Mouse (Mus musculus) intestine, embryonic 16.5 days (tissue): ENCODE results near the gene Mybpc2. TPM values are rescaled to one million over a fixed set of nuclear protein-coding genes. Genes with fewer than 3 reads are reported as not detected.
A peak's percentile ranks its signal among the peaks of the same experiment; 100 is the strongest.

Source experiments
- ATAC-seq: fragments of 200-750 bp; cut with Nextera tagmentation; 2 replicates; pipeline ENCODE4 v1.8.0; 2017; ENCODE audit warnings: moderate TSS enrichment, moderate library complexity
- H3K27ac ChIP-seq: fragments of 300-500 bp; sonication (generic); 2 replicates; pipeline ENCODE4 v1.5.1; 2014; ENCODE audit warnings: mild to moderate bottlenecking, low read length
- H3K27me3 ChIP-seq: fragments of 300-500 bp; sonication (generic); replicated peaks from 2 replicates; pipeline ENCODE4 v1.6.1; 2014; ENCODE audit warnings: low read length, control low read depth, mixed read lengths; ENCODE audit not compliant: control insufficient read depth, insufficient read depth
- H3K36me3 ChIP-seq: fragments of 300-500 bp; sonication (generic); 2 replicates; pipeline ENCODE4 v1.6.1; 2014; ENCODE audit warnings: low read length, control low read depth; ENCODE audit not compliant: control insufficient read depth, insufficient read depth
- H3K4me1 ChIP-seq: fragments of 300-500 bp; sonication (generic); 2 replicates; pipeline ENCODE4 v1.6.1; 2014; ENCODE audit warnings: low read length, control low read depth, mixed read lengths; ENCODE audit not compliant: control insufficient read depth, insufficient read depth
- H3K4me2 ChIP-seq: fragments of 300-500 bp; sonication (generic); 2 replicates; pipeline ENCODE4 v1.6.1; 2014; ENCODE audit warnings: low read depth, low read length, control low read depth
- H3K4me3 ChIP-seq: fragments of 300-500 bp; sonication (generic); 2 replicates; pipeline ENCODE4 v1.5.1; 2014; ENCODE audit warnings: mild to moderate bottlenecking, low read length
- H3K9ac ChIP-seq: fragments of 300-500 bp; sonication (generic); 2 replicates; pipeline ENCODE4 v1.6.1; 2014; ENCODE audit warnings: low read depth, low read length
- H3K9me3 ChIP-seq: fragments of 300-500 bp; sonication (generic); 2 replicates; pipeline ENCODE4 v1.6.1; 2016; ENCODE audit warnings: low read length, control low read depth; ENCODE audit not compliant: control insufficient read depth
- WGBS: fragments of 180-500 bp; shearing (Covaris S2); extraction: QIAGEN DNeasy Blood & Tissue Kit; methylation state at CpG from one replicate; pipeline ENCODE4 v1.1.7; 2014; 5-methylcytosine and 5-hydroxymethylcytosine counted together
- polyA plus RNA-seq: library from polyadenylated mRNA; unstranded; fragments of >200 nt; fragmentation: Nextera tagmentation; extraction: Ambion mirVana; gene quantifications from 2 replicates; pipeline ENCODE4 v1.2.1, GENCODE M21; 2015

Gene Mybpc2
- polyA plus RNA-seq, 1 experiment from 2014 or later: 0.45 TPM

GRCm38 (mm10) chr7:44531207-44531606, 6.8 kb upstream of the Mybpc2 start:
- Histone ChIP-seq H3K4me3 (no peak overlapping the region), H3K9ac (no peak overlapping the region), H3K27ac (no peak overlapping the region), H3K27me3 (peaks cover 4% of the 10 kb centered on the region; the same call in 1 of the 2 replicates), H3K9me3 (no peaks in the 10 kb centered on the region), H3K36me3 (no peaks in the 10 kb centered on the region), H3K4me2 (no peak overlapping the region), H3K4me1 (peaks cover 11% of the 10 kb centered on the region)
- WGBS: 51% methylated on average over 4 of the region's 5 CpGs
- no peak for ATAC-seq

DNA sequence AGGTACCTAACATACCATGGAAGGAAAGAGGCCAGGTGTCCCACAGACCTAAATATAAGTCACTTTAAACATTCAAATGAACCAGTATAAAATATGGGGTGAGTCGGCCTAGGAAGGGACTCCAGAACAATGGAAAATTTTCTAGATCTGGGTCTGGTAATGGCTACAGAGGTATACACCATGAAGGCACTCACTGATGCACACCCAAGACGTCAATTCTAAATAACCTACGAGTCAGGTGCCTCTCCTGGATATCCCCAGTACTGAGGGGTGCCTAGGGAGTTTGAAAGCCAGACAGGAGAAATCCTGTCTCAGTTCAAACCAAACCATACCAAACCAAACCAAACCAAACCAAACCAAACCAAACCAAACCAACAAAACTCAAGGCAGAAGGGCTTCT, 6.1 kb upstream of the Mybpc2 start:
- Histone ChIP-seq H3K4me3 (no peak overlapping the region), H3K9me3 (no peaks in the 10 kb centered on the region), H3K4me2 (no peak overlapping the region), H3K9ac (no peak overlapping the region), H3K27ac (no peak overlapping the region), H3K4me1 (peaks cover 12% of the 10 kb centered on the region), H3K27me3 (peaks cover 4% of the 10 kb centered on the region; the same call in 1 of the 2 replicates), H3K36me3 (no peaks in the 10 kb centered on the region)
- WGBS: 82% methylated on average over 3 of the region's 3 CpGs
- ATAC-seq: no peak

DNA sequence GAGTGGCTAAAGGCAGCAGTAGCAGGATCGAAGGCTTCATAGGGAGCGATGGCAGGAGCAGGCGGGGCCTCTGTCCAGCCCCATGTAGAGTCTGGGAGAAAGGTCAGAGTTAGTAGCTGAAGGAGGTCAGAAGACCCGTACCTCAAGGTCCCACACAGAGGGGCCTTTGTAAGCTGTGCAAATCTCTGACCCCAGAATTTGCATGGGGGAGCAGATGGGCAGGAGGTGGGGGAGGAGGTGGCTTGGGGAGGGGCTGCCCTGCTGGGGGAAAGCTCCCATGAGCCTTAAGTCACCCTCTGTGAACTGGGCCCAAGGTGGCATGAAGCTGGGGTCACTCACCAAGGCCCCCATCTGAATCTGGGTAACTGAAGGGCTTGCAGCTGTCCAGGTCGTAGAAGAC, 5.1 kb upstream of the Mybpc2 start:
- Histone ChIP-seq H3K4me1 (peaks cover 19% of the 10 kb centered on the region), H3K4me3 (no peak overlapping the region), H3K27me3 (peaks cover 4% of the 10 kb centered on the region; the same call in 1 of the 2 replicates), H3K4me2 (no peak overlapping the region), H3K9me3 (no peaks in the 10 kb centered on the region), H3K27ac (no peak overlapping the region), H3K9ac (no peak overlapping the region), H3K36me3 (no peaks in the 10 kb centered on the region)
- WGBS: 68% methylated on average over 5 of the region's 5 CpGs
- ATAC-seq: no peak

DNA sequence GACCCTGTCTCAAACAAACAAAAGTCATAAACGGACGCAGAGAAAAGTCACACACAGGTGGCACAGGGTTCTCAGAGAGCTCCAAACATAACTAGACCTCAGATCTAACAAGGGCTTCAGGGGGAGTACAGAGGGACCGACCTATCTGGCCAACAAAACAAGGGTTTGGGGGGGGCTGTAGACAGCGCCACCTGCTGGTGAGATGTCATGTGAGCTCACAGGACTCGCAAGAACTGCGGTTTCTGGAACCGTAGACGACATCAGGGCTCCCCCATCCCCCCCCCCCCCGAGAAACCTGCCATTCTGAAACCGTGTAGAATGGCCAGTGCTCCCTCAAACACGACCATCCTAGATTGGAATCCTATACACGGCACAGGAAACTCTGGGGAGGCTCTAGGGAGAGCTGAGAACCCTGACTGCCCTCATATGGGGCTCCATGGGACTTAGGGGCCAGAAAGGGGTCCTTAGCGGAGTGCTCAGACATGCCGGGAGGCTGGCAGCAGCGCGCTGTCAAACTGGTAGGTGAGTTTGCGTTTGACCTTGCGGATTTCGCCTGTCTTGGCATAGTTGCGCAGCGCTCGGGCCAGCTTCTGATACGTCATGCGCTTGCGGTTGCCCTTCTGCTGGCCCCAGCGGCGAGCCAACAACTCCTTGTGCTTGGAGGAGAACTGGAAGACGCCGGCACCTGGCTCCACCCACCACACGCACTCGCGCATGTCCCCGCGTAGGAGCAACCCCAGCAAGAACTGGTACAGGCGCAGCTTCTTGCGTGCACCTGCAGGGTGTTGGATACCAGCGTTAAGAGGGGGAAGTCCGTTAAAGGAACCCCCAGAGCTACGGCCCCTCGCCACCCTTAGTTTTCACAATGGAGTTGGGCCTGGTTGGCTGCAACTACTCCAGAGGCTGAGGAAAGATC, 3.3 kb upstream of the Mybpc2 start:
- 5% methylated on average over 40 of the region's 40 CpGs for WGBS
- ATAC-seq: peak; percentile 70
- H3K27ac ChIP-seq: no peak overlapping the region
- peak overlapping the region; percentile 88 for H3K4me2 ChIP-seq
- H3K36me3 ChIP-seq: no peaks in the 10 kb centered on the region
- peak overlapping the region; percentile 68 for H3K9ac ChIP-seq
- H3K27me3 ChIP-seq: peaks cover 19% of the 10 kb centered on the region; the same call in 1 of the 2 replicates
- no peaks in the 10 kb centered on the region for H3K9me3 ChIP-seq
- peak overlapping the region; percentile 52 for H3K4me3 ChIP-seq
- H3K4me1 ChIP-seq: peaks cover 19% of the 10 kb centered on the region

DNA sequence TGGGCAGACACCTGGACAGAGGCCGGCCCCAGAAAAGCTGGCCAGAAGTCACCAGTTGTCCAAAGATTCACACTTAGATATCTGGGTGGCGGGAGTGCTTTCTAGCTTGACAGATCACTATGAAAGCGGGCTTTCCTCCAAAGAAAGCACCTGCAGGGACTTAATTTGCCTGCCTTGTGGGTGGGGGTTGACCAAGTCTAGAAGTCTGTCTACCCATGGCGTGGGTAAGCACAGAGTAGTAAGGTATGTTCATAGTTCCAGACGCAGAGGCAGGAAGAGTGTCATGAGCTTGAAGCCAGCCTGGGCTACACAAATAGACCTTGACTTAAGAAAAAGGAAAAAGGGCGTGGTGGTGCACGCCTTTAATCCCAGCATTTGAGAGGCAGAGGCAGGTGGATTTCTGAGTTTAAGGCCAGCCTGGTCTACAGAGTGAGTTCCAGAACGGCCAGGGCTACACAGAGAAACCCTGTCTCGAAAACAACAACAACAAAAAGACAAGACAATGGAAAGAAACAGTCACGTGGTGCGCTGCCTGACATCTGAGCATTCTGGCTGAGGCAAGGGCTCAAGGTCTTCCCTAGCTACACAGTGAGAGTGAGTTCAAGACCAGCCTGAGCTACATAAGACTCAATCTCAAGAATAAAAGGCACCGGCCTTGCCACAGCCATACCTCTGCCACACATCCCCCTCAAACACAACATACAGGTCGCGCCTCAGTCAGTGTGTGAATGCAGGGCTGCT, 2.1 kb upstream of the Mybpc2 start:
- Histone ChIP-seq H3K27ac (no peak overlapping the region), H3K4me1 (peaks cover 16% of the 10 kb centered on the region), H3K9ac (no peak overlapping the region), H3K9me3 (no peaks in the 10 kb centered on the region), H3K27me3 (peaks cover 30% of the 10 kb centered on the region), H3K36me3 (no peaks in the 10 kb centered on the region), H3K4me3 (no peak overlapping the region), H3K4me2 (no peak overlapping the region)
- ATAC-seq: no peak
- 89% methylated on average over 14 of the region's 14 CpGs for WGBS

DNA sequence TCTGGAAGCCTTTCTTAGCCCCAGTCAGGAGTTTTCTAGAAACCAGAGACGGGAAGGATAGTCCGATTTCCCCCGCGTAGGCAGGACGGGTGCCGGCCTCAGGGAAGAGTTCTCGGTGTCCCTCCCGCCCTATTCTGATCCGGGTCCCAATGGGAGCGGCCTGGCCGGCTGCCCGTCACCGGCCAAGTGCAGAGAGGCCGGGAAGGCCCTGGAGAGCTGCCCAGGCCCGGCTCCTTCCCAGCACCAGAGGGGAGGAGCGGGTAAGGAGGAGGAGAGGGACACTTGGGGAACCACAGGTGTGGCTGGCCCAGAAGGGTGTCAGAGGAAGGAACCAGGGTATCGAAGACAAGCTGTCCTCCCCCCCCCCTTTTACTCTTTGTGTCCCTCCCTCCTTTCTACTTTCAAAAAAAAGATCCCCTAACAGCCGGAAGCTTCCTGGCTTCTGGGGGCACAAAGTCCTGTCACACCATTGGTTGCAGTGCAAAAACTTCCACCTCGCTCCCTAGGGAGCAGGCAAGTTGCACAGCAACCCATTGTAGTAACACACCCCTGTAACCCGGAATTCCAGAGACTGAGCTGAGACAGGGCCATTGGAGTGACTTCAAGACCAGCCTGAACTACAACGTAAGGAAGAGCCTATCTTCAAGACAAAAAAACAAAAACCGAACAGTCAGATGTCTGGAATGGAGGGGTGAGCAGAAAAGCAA, 823 bp upstream of the Mybpc2 start:
- Histone ChIP-seq H3K27me3 (peaks cover 34% of the 10 kb centered on the region), H3K9me3 (no peaks in the 10 kb centered on the region), H3K9ac (peak overlapping the region; percentile 58), H3K27ac (no peak overlapping the region), H3K4me2 (peak overlapping the region; percentile 43), H3K36me3 (no peaks in the 10 kb centered on the region), H3K4me1 (peaks cover 16% of the 10 kb centered on the region), H3K4me3 (peak overlapping the region; percentile 21)
- 15% methylated on average over 22 of the region's 22 CpGs for WGBS
- peak; percentile 40 for ATAC-seq

- no peak overlapping the region for H3K4me2 ChIP-seq
- no peak for ATAC-seq
- H3K4me3 ChIP-seq: no peak overlapping the region
- H3K4me1 ChIP-seq: peaks cover 12% of the 10 kb centered on the region
- WGBS: 81% methylated on average over 2 of the region's 2 CpGs
- H3K36me3 ChIP-seq: no peaks in the 10 kb centered on the region
- H3K9me3 ChIP-seq: no peaks in the 10 kb centered on the region
- H3K27ac ChIP-seq: no peak overlapping the region
- no peak overlapping the region for H3K9ac ChIP-seq
- peaks cover 34% of the 10 kb centered on the region for H3K27me3 ChIP-seq
Measured at GRCm38 (mm10) chr7:44523056-44523455, 1.4 kb downstream of the Mybpc2 start.

DNA sequence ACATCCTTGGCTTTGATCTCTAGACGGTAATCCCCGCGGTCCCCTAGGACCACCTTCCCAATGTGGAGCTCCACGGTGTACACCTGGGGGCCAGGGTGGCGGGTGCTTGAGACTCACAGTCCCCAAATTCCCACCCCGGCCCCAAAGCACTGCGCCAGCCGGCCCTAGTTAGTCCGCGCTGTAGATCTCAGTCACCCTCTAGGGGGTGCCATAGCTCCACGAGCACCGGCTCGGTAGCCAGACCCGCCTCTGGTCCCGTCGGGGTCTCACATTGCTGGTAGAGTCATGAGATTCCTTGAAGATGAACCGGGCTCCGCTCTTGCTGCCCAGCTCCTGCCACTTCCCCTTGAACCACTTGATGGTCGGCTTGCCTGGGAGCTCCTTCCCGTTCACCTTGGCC, 2.7 kb downstream of the Mybpc2 start:
- H3K4me2 ChIP-seq: peak overlapping the region; percentile 10; the same call in 1 of the 2 replicates
- H3K27ac ChIP-seq: no peak overlapping the region
- peaks cover 8% of the 10 kb centered on the region for H3K4me1 ChIP-seq
- peak overlapping the region; percentile 56; the same call in 1 of the 2 replicates for H3K9ac ChIP-seq
- H3K4me3 ChIP-seq: no peak overlapping the region
- H3K27me3 ChIP-seq: peaks cover 30% of the 10 kb centered on the region
- H3K36me3 ChIP-seq: no peaks in the 10 kb centered on the region
- WGBS: 2% methylated on average over 20 of the region's 20 CpGs
- ATAC-seq: peak; percentile 31; the same call in 1 of the 2 replicates
- no peaks in the 10 kb centered on the region for H3K9me3 ChIP-seq

DNA sequence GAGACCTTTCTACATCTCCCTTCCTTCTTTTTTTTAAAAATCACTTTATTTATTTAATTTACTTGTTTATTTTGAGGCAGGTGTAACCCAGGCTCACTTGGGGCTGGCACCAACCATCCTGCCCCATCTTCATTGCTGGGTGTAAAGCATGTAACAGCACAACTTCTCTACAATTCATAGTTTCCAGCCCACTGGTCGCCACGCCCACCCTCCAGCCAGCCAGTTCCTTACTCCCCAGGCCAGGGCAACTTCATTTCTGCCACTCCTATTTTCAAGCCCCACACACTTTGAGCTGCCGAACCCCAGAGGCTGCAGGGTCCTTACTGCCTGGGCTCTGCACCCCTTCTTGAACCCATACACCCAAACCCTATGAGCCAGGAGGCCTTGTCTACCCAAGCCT, 3.5 kb downstream of the Mybpc2 start:
- H3K36me3 ChIP-seq: no peaks in the 10 kb centered on the region
- no peak overlapping the region for H3K9ac ChIP-seq
- no peak for ATAC-seq
- H3K4me3 ChIP-seq: no peak overlapping the region
- WGBS: 71% methylated on average over 3 of the region's 3 CpGs
- peaks cover 30% of the 10 kb centered on the region for H3K27me3 ChIP-seq
- peaks cover 8% of the 10 kb centered on the region for H3K4me1 ChIP-seq
- no peak overlapping the region for H3K4me2 ChIP-seq
- H3K27ac ChIP-seq: no peak overlapping the region
- no peaks in the 10 kb centered on the region for H3K9me3 ChIP-seq
